Mouse (Mus musculus) cerebellum, adult 2 months (tissue): ENCODE measurements around the gene Phf13.

ENCODE experiments used
- CTCF ChIP-seq: fragments of 200-500 bp; IDR thresholded peaks from 2 replicates; pipeline ENCODE4 v1.5.1; 2011; ENCODE audit warnings: low read depth, mild to moderate bottlenecking, control low read depth, low read length, moderate library complexity, borderline replicate concordance; ENCODE audit not compliant: insufficient read depth
- POLR2A ChIP-seq: fragments of 200-500 bp; IDR thresholded peaks from 2 replicates; pipeline ENCODE4 v1.6.1; 2011; ENCODE audit warnings: low read length, control low read depth, borderline replicate concordance; ENCODE audit not compliant: insufficient read depth

DNA sequence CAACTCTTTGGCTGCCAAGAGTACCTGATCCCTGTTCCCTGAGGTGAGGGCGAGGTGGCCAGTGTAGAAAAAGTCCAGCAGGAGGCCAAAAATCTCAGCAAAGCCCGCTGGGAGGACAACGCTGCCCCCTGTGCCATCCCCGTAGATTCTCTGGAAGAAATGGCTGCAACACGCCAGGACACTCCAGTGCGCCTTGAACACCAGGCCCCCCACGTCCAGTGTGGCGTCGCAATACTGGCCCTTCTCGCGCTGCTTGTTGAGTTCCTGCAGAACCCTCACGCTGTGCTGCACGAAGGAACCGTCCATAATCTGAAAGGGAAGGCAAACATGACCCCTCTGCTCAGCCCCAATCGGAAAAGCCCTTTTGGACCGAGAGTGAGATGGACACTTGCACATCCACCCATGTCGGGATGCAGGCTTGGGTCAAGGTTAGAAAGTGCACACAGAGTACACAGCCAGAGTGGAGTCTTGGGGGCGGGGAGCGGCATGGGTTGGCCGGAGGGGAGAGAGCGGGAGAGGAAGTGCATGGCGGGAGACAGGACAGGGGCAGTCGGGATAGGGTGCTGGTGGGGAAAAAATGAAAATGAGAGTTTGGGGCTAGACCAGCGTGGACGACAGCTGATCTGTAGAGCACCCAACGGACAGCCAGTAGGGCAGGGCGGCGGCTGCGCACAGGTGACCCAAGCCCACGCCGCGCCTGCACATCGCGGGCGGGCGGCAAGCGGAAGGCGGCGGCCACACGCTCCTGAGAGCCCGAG, 30.9 kb upstream of the Phf13 start:
- no peak for TF ChIP-seq CTCF
- TF ChIP-seq POLR2A, result no peak
